Mouse (Mus musculus) subcutaneous adipose tissue, adult 2 months (tissue): ENCODE results near the gene Olfr195. TPM values are rescaled to one million over a fixed set of nuclear protein-coding genes. Genes with fewer than 3 reads are reported as not detected.

Experiments
- polyA plus RNA-seq: library from polyadenylated mRNA; depleted of rRNA; stranded (reverse); fragments of >200 nt; gene quantifications from 2 replicates; pipeline ENCODE4 v1.2.3, GENCODE M21; 2012; ENCODE audit warnings: low replicate concordance; rRNA removed

Olfr195 gene
- not detected in 2 replicates for polyA plus RNA-seq

GRCm38 (mm10) chr16:59146746-59147145 is at the start of gene Olfr195:
Olfr195 (plus strand) TSS chr16:59147046.

GRCm38 (mm10) chr16:59111781-59112180 is 35.1 kb upstream of the Olfr195 start, which contains the start of gene Olfr193:
Olfr193 (minus strand) TSS chr16:59111881.

DNA sequence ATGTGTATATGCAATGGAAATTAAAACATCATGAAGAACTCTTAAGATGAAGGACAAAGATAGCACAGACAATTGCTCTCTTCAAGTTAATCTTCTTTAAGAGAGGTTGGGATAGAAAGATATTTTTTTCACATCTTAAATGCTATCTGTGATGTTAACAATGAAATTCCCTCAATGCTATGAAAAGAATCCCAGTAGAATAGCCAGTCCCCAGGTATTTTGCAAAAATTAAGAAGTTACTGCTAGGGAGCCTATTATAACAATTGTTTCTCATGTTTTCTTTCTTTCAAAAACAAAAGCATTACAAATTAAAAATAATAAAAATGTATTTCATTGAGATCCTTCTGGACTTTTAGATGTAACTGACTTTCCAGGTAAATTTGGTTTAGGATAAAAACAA is 25.9 kb upstream of the Olfr195 start, which contains the start of gene Olfr194:
Olfr194 (minus strand) TSS at position 101 of the 400 bp plus-strand sequence.

GRCm38 (mm10) chr16:59170354-59170753 is 23.5 kb downstream of the Olfr195 start, which contains the start of gene Olfr196:
Olfr196 (minus strand) TSS chr16:59170454.

Other genes with a start within 250 kb of the Olfr195 start
- gene Olfr181, start 218.3 kb upstream of the Olfr195 start, polyA plus RNA-seq, result not detected in 2 replicates
- not detected in 2 replicates for gene Olfr180, start 217.7 kb upstream of the Olfr195 start, polyA plus RNA-seq
- gene Olfr183, start 151.7 kb upstream of the Olfr195 start, polyA plus RNA-seq, result not detected in 2 replicates
- gene Olfr186, start 116.8 kb upstream of the Olfr195 start, polyA plus RNA-seq, result not detected in 2 replicates
- not detected in 2 replicates for gene Olfr187, start 107.3 kb upstream of the Olfr195 start, polyA plus RNA-seq
- not detected in 2 replicates for gene Olfr190, start 69.0 kb upstream of the Olfr195 start, polyA plus RNA-seq
- gene Olfr191, start 57.2 kb upstream of the Olfr195 start, polyA plus RNA-seq, result not detected in 2 replicates
- gene Olfr193, start 35.2 kb upstream of the Olfr195 start, polyA plus RNA-seq, result not detected in 2 replicates
- not detected in 2 replicates for gene Olfr194, start 26.0 kb upstream of the Olfr195 start, polyA plus RNA-seq
- gene Olfr196, start 23.4 kb downstream of the Olfr195 start, polyA plus RNA-seq, result not detected in 2 replicates
- not detected in 2 replicates for gene Olfr198, start 56.5 kb downstream of the Olfr195 start, polyA plus RNA-seq
- not detected in 2 replicates for gene Olfr199, start 72.7 kb downstream of the Olfr195 start, polyA plus RNA-seq
- gene Olfr201, start 125.6 kb downstream of the Olfr195 start, polyA plus RNA-seq, result not detected in 2 replicates
- not detected in 2 replicates for gene Olfr202, start 139.7 kb downstream of the Olfr195 start, polyA plus RNA-seq
- not detected in 2 replicates for gene Olfr203, start 151.8 kb downstream of the Olfr195 start, polyA plus RNA-seq
- gene Olfr204, start 171.2 kb downstream of the Olfr195 start, polyA plus RNA-seq, result not detected in 2 replicates
- gene Olfr205, start 184.1 kb downstream of the Olfr195 start, polyA plus RNA-seq, result not detected in 2 replicates
- not detected in 2 replicates for gene Olfr206, start 202.2 kb downstream of the Olfr195 start, polyA plus RNA-seq
- not detected in 2 replicates for gene Olfr209, start 216.9 kb downstream of the Olfr195 start, polyA plus RNA-seq